Mouse (Mus musculus) limb, embryonic 14.5 days (tissue): ENCODE data around the gene Ppdpf. TPM values are rescaled to one million over a fixed set of nuclear protein-coding genes. Genes with fewer than 3 reads are reported as not detected.

Experiments used
- ATAC-seq: fragments of 200-750 bp; cut with Nextera tagmentation; 2 replicates; pipeline ENCODE4 v1.8.0; 2017; ENCODE audit warnings: low read depth, moderate number of reproducible peaks, moderate TSS enrichment; ENCODE audit not compliant: low FRiP score
- DNase-seq: peaks from one replicate; pipeline ENCODE4 v3.0.0-alpha.2; 2015; ENCODE audit warnings: low spot score
- H3K27ac ChIP-seq: fragments of 300-500 bp; sonication (generic); replicated peaks from 2 replicates; pipeline ENCODE4 v1.5.1; 2014; ENCODE audit warnings: low read depth, mild to moderate bottlenecking, low read length, moderate library complexity, mixed read lengths
- H3K27me3 ChIP-seq: fragments of 300-500 bp; sonication (generic); 2 replicates; pipeline ENCODE4 v1.6.1; 2014; ENCODE audit warnings: low read length, mixed read lengths; ENCODE audit not compliant: control insufficient read depth, insufficient read depth
- H3K36me3 ChIP-seq: fragments of 300-500 bp; sonication (generic); 2 replicates; pipeline ENCODE4 v1.6.1; 2014; ENCODE audit warnings: mild to moderate bottlenecking, low read length, moderate library complexity, mixed read lengths; ENCODE audit not compliant: control insufficient read depth, insufficient read depth
- H3K4me1 ChIP-seq: fragments of 300-500 bp; sonication (generic); 2 replicates; pipeline ENCODE4 v1.6.1; 2014; ENCODE audit warnings: antibody characterized with exemption, low read length, mixed read lengths; ENCODE audit not compliant: control insufficient read depth, insufficient read depth
- H3K4me2 ChIP-seq: fragments of 300-500 bp; sonication (generic); replicated peaks from 2 replicates; pipeline ENCODE4 v1.6.1; 2014; ENCODE audit warnings: low read depth, mild to moderate bottlenecking, low read length, moderate library complexity; ENCODE audit not compliant: severe bottlenecking
- H3K4me3 ChIP-seq: fragments of 300-500 bp; sonication (generic); replicated peaks from 2 replicates; pipeline ENCODE4 v1.5.1; 2014; ENCODE audit warnings: low read length
- H3K9ac ChIP-seq: fragments of 300-500 bp; sonication (generic); 2 replicates; pipeline ENCODE4 v1.6.1; 2014; ENCODE audit warnings: mild to moderate bottlenecking, low read depth, low read length, moderate library complexity; ENCODE audit not compliant: severe bottlenecking
- H3K9me3 ChIP-seq: fragments of 300-500 bp; sonication (generic); 2 replicates; pipeline ENCODE4 v1.6.1; 2016; ENCODE audit warnings: low read length; ENCODE audit not compliant: control insufficient read depth
- POLR2A ChIP-seq: fragments of 200-500 bp; IDR thresholded peaks from 2 replicates; pipeline ENCODE4 v1.8.0; 2012; ENCODE audit warnings: inconsistent platforms, mild to moderate bottlenecking, moderate library complexity, borderline replicate concordance; ENCODE audit not compliant: insufficient read depth, insufficient read length; ENCODE audit errors: extremely low read depth
- WGBS: fragments of 180-500 bp; shearing (Covaris S2); extraction: QIAGEN DNeasy Blood & Tissue Kit; methylation state at CpG from one replicate; pipeline ENCODE4 v1.1.7; 2014; 5-methylcytosine and 5-hydroxymethylcytosine counted together
- polyA plus RNA-seq, 2 experiments: library from polyadenylated mRNA; depleted of rRNA in 1 of 2; stranded (reverse) in 1 of 2; unstranded in 1 of 2; fragments of >200 nt; fragmentation: Nextera tagmentation in 1 of 2; extraction: Ambion mirVana in 1 of 2; gene quantifications; 2 replicates each; pipeline versions ENCODE4 v1.2.1 to v1.2.3; 2012 to 2014

Ppdpf gene
- polyA plus RNA-seq, 2 experiments = 148 to 294 TPM

GRCm38 (mm10) chr2:181219538-181220216, 32.6 kb downstream of the Ppdpf start, which contains the start of gene Fndc11:
TSS of gene Fndc11 (plus strand) at chr2:181220013.
- DNase-seq = peak; percentile 84
- Histone ChIP-seq H3K9me3 (no peaks in the 10 kb centered on the region), H3K27me3 (no peaks in the 10 kb centered on the region), H3K4me1 (peaks cover 16% of the 10 kb centered on the region), H3K36me3 (no peaks in the 10 kb centered on the region), H3K9ac (peak within 1 kb of the TSS; percentile 36; the same call in 1 of the 2 replicates), H3K4me2 (peak within 1 kb of the TSS; percentile 59), H3K4me3 (peak within 1 kb of the TSS; percentile 28), H3K27ac (peak within 1 kb of the TSS; percentile 48)
- TF ChIP-seq POLR2A = 0 out of 2 replicates have a peak, but pooled peaks have one; percentile 20
- ATAC-seq = peak; percentile 93
- WGBS = under 1% methylated on average over 25 of the region's 25 CpGs

DNA sequence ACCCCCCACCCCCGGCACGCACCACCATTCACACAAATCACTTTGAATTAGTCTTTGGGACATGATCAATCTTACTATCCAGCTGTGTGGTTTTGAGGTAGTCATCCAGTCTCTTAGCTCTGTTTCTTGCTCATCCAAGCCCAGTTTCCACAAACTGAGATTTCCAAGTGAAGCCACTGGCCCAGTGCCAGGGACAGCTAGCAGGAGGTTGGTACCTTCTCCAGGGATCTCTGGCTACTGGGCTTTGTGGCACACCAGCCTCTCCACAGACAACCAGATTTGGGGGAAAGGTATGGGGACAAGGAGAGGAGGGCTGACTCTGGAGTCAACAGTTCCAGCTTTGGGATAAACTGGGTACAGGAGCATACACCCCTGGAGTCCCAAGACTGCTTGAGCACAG, 33.3 kb downstream of the Ppdpf start:
- peak overlapping the region; percentile 36; the same call in 1 of the 2 replicates for H3K9ac ChIP-seq
- no peaks in the 10 kb centered on the region for H3K27me3 ChIP-seq
- 23% methylated on average over 2 of the region's 2 CpGs for WGBS
- peak overlapping the region; percentile 28 for H3K4me3 ChIP-seq
- peaks cover 16% of the 10 kb centered on the region for H3K4me1 ChIP-seq
- ATAC-seq (no peak), DNase-seq (no peak)
- H3K9me3 ChIP-seq = no peaks in the 10 kb centered on the region
- no peak for TF ChIP-seq POLR2A
- no peaks in the 10 kb centered on the region for H3K36me3 ChIP-seq
- 0 out of 2 replicates have a peak overlapping the region, but pooled peaks have one; percentile 48 for H3K27ac ChIP-seq
- peak overlapping the region; percentile 59 for H3K4me2 ChIP-seq

DNA sequence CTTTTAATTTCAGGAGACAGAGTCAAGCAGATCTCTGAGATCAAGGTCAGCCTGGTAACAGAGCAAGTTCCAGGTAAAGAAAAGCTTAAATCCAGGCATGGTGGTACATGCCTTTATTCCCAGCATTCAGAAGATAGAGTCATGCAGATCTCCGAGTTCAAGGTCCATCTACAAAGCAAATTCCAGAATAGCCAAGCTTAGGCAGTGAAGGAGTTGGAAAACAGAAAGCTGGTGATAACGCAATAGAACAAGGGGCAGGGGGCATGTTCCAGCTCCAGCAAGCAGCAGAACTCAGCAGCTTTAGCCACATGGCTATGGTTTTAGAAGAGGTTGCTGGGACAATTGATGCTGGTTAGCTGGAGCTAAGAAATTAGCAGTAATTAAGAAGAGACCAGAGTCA, 37.9 kb downstream of the Ppdpf start:
- no peak for DNase-seq
- Histone ChIP-seq H3K9ac (no peak overlapping the region), H3K4me1 (peaks cover 9% of the 10 kb centered on the region), H3K4me3 (no peak overlapping the region), H3K27ac (no peak overlapping the region), H3K36me3 (no peaks in the 10 kb centered on the region), H3K4me2 (no peak overlapping the region), H3K27me3 (no peaks in the 10 kb centered on the region), H3K9me3 (no peaks in the 10 kb centered on the region)
- WGBS = 80% methylated on average over 2 of the region's 2 CpGs
- no peak for TF ChIP-seq POLR2A
- no peak for ATAC-seq

DNA sequence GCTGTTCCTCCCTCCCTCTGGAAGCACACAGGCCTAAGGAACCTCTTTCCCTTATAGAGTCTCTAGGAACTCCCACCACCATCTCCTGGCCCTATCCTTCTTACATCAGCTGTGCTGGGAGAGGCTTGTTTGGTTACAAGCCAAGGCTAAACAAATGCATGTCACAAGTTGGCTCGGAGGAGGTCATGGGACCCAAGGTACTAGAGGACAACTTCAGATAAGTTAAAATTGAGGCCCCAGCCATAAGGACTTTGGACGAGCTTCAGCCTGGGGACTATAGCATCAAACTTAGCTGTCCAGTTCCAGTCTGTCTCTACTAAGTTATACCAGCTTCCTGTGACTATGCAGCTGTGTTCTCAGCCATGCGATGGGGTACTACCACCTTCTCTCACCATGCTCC, 40.1 kb downstream of the Ppdpf start:
- TF ChIP-seq POLR2A = no peak
- Histone ChIP-seq H3K36me3 (no peaks in the 10 kb centered on the region; the same call in 1 of the 2 replicates), H3K27me3 (no peaks in the 10 kb centered on the region), H3K9ac (no peak overlapping the region), H3K4me1 (0 out of 2 replicates have a peak, but pooled peaks cover 2% of the 10 kb centered on the region), H3K27ac (no peak overlapping the region), H3K9me3 (no peaks in the 10 kb centered on the region), H3K4me3 (no peak overlapping the region), H3K4me2 (no peak overlapping the region)
- WGBS = 88% methylated on average over 3 of the region's 3 CpGs
- no peak for DNase-seq
- no peak for ATAC-seq

- Histone ChIP-seq H3K27ac (no peak overlapping the region), H3K4me2 (no peak overlapping the region), H3K27me3 (no peaks in the 10 kb centered on the region), H3K4me1 (0 out of 2 replicates have a peak, but pooled peaks cover 2% of the 10 kb centered on the region), H3K4me3 (no peak overlapping the region), H3K9ac (no peak overlapping the region), H3K36me3 (peaks cover 8% of the 10 kb centered on the region; the same call in 1 of the 2 replicates), H3K9me3 (no peaks in the 10 kb centered on the region)
- DNase-seq (no peak), ATAC-seq (no peak)
- TF ChIP-seq POLR2A = no peak
- WGBS = 74% methylated on average over 1 of the region's 1 CpGs
Observed at GRCm38 (mm10) chr2:181228335-181228734, 41.3 kb downstream of the Ppdpf start.
